Mouse (Mus musculus): Measurements from ENCODE around the gene Osbpl6.
"Not testable (repeated sequence)": the region's sequence is repeated elsewhere in the genome, so short reads cannot be mapped to it uniquely, and the experiment has no call there.

The Osbpl6 gene

GRCm38 (mm10) chr2:76566933-76567551 is 160.7 kb downstream of the Osbpl6 start:
- DNase-seq (ENCODE audit: low read depth): peak; percentile 85

GRCm38 (mm10) chr2:76571543-76571942 is 165.2 kb downstream of the Osbpl6 start:
- DNase-seq (ENCODE audit: low read depth): peak; percentile 19

DNA sequence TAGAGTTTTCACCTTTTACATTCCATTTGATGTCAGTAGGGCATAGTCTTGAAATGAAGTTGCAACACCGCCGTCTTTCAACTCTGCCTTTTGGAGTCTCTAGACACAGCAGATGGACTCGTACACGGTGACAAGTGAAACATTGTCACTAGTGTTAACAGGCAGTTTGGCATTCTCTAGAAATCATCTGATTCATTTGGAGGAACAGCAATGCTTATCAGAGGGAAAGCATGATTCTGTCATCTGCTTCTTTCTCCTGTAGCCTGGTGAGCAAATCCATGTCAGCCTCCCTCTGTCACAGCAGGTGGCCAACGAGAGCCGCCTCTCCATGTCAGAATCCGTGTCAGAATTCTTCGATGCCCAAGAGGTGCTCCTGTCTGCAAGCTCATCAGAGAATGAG is 172.6 kb downstream of the Osbpl6 start:
- no peak for DNase-seq (ENCODE audit: low read depth)

- no peak for DNase-seq (ENCODE audit: low read depth)
These were observed 178.8 kb downstream of the Osbpl6 start for GRCm38 (mm10) chr2:76585090-76585489.

DNA sequence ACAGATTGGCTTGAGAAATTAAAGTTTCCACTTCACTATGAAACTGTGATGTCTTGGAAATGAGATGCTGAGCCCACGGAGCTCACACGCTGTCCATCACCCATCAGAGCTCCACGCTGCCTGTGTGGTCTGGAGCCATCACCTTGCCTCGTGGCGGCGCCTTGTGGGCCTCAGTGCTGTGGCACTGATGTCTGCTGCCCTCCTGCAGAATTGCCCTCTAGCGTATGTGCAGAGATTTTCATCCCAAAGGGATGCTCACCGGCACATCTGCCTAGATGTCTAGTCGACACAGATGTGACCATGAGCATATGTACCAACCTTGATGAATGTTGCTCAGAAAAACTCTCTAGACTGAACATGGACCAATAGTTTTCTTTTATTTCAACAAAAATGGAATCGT is 180.6 kb downstream of the Osbpl6 start:
- no peak for DNase-seq (ENCODE audit: low read depth)

DNA sequence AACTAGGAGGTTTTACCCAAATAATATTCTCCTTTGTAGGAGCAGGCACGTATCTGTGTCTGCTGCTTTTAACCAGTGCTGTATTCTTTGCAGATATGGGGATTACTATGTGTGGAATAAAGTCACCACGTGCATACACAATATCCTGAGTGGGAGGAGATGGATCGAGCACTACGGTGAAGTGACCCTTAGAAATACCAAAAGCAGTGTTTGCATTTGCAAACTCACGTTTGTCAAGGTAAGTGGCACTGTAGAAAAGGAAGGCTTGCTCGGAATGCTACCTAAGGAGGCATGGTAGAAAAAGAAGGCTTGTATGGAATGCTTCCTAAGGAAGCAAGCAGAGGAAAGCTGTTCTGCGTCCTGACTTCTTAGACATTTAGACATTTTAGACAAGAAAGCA is 183.9 kb downstream of the Osbpl6 start:
- no peak for DNase-seq (ENCODE audit: low read depth)

- no peak for DNase-seq (ENCODE audit: low read depth)
These were observed 186.2 kb downstream of the Osbpl6 start for GRCm38 (mm10) chr2:76592401-76592924.

DNA sequence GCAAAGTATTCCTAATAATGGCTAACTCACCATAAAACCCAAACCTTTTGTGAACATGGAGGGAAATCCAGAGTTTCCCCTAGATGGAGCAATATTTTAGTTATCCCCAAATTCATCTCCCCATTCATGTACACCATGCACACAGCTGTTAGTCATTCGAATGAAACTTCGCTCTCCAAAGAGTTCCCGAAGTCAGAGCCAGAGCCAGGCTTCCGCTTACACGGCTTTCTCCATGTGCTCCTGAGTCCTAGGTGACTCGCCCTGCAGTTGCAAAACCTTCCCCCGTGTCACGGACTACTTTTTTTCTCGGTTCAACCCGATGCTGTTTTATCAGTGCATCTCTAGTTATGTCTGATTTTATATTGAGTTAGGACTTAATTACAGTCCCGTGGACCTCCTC is 191.2 kb downstream of the Osbpl6 start:
- DNase-seq (ENCODE audit: low read depth): no peak

- DNase-seq (ENCODE audit: low read depth): peak; percentile 27
These were observed 192.9 kb downstream of the Osbpl6 start for GRCm38 (mm10) chr2:76599214-76599613.

- DNase-seq (ENCODE audit: low read depth): no peak
These were observed 195.9 kb downstream of the Osbpl6 start for GRCm38 (mm10) chr2:76602256-76602655.

DNA sequence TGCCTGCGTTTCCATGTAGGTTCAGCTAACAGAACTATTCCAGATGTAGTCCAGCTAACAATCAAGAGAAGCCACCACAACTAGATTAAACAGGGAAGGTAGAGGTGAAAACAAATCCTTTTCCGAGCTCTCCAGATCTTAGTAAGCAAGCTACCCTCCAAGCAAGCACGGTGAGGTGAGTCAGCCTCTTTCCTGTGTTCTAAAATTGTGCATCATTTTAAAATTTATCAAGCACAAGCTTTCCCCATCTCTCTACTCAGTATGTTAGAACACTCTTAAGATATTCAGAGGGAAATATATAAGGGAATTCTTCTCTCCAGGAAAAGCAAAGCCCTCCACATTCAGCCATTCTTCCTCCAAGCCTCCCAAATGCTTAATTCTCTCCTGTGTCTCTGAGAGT is 200.4 kb downstream of the Osbpl6 start:
- DNase-seq (ENCODE audit: low read depth): no peak

- DNase-seq (ENCODE audit: low read depth): peak; percentile 92
These were observed 204.2 kb downstream of the Osbpl6 start for GRCm38 (mm10) chr2:76610326-76611104.

- no peak for DNase-seq (ENCODE audit: low read depth)
These were observed 205.7 kb downstream of the Osbpl6 start for GRCm38 (mm10) chr2:76611996-76612395.

- peak; percentile 64 for DNase-seq (ENCODE audit: low read depth)
These were observed 211.8 kb downstream of the Osbpl6 start for GRCm38 (mm10) chr2:76618078-76618477.

- DNase-seq (ENCODE audit: low read depth): peak; percentile 60
These were observed 213.9 kb downstream of the Osbpl6 start for GRCm38 (mm10) chr2:76620188-76620587.

DNA sequence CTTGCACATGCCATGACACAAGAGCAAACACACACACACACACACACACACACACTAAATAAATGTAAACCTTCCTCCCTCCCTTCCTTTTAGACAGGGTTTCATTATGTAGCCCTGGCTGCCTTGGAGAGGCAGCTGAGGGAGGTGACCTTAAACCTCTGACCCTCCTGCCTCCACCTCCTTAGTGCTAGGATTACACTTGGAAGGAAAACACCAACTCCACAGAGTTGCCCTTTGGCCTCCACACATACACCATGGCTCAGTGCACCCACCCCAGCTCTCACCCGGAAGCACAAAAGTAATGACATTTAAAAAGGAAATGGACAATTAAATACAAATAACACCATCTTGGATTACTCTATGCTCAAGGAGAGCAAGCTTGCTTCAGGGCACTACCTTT is 215.4 kb downstream of the Osbpl6 start:
- DNase-seq (ENCODE audit: low read depth): no peak

- not testable (repeated sequence) for DNase-seq (ENCODE audit: low read depth)
These were observed 216.0 kb downstream of the Osbpl6 start for GRCm38 (mm10) chr2:76622316-76622715.

GRCm38 (mm10) chr2:76630293-76630692 is 224.0 kb downstream of the Osbpl6 start:
- no peak for DNase-seq (ENCODE audit: low read depth)

- DNase-seq (ENCODE audit: low read depth): no peak
These were observed 225.3 kb downstream of the Osbpl6 start for GRCm38 (mm10) chr2:76631600-76631999.

- DNase-seq (ENCODE audit: low read depth): no peak
These were observed 233.3 kb downstream of the Osbpl6 start for GRCm38 (mm10) chr2:76639637-76640036.

DNA sequence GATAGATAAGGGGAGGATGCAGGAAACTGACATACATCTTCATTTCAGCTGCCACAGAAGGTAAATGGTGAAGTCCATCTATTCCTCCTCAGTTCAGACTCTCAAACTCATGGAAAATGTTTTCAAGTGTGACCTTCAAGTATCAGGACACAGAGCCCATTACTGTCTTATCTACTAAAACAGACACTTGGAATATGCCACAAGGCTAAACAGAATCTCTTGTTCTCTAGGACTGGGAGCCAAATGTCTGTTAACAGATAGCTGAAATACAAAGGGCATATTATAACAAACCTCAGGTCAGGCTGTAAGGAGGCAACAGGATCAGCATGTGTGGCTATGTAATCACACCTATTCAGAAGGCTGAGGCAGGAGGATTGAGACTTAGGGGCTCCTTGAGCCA is 237.5 kb downstream of the Osbpl6 start:
- DNase-seq (ENCODE audit: low read depth): no peak

GRCm38 (mm10) chr2:76647441-76647869 is 241.1 kb downstream of the Osbpl6 start:
- peak; percentile 17 for DNase-seq (ENCODE audit: low read depth)

GRCm38 (mm10) chr2:76647883-76648570 is 241.7 kb downstream of the Osbpl6 start, which contains the start of the genes Prkra and Pjvk:
TSS of gene Prkra (minus strand) at chr2:76648015.
TSS of gene Pjvk (plus strand) at chr2:76648476.
- peak; percentile 99 for DNase-seq (ENCODE audit: low read depth)

Data from 416B (cell line).